Mouse (Mus musculus): ENCODE data around the gene Nwd1.
"Not testable (repeated sequence)": the region's sequence is repeated elsewhere in the genome, so short reads cannot be mapped to it uniquely, and the experiment has no call there.

Nwd1 gene

DNA sequence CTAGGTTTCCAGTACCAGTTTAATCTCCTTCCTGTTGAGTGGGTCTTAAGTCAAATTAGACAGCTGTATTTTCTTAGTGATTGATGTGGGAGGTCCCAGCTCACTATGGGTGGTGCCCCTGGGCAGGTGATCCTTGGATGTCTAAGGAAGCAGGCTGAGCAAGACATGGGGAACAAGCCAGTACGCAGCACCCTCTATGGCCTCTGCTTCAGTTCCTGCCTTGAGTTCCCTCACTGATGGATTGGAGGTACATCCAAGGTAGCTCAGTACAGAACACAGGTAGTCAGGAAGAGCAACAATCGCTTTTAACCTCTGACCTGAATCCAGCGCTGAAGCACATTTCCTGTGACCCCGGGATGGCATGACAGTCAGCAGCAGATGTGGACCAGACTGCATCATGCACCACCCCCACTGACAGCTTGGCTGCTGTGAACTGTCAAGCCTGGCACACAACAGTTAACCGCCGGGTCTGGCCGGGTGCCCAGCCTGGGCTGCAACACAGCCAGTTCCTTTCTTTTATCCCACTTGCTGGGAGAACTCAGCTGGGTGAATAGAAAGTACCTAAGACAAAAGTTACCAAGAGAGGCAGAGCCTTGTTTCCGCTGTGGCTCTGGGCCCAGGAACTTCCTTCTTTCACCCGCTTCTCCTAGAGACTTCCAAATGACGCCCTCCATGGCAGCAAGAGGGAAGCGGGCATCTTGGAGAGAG, at the start of gene Nwd1:
Nwd1 (plus strand) TSS at position 652 of the 708 bp plus-strand sequence.
- ATAC-seq (ENCODE audit: insufficient number of reproducible peaks, low FRiP score, low TSS enrichment), result 0 out of 2 replicates have a peak, but pooled peaks have one; percentile 52

DNA sequence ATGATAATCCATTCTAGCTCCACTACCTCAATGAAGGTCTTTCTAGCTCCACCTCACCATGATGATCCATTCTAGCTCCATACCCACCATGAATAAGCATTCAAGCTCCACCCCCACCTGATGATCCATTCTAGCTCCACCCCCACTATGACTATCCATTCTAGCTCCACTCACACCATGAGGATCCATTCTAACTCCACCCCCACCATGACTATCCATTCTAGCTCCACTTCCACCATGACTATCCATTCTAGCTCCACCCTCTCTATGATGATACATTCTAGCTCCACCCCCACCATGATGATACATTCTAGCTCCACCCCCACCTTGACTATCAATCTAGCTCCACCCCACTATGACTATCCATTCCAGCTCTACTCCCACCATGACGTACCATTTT, 3.6 kb upstream of the Nwd1 start:
- peak; percentile 70 for ATAC-seq (ENCODE audit: insufficient number of reproducible peaks, low FRiP score, low TSS enrichment)

DNA sequence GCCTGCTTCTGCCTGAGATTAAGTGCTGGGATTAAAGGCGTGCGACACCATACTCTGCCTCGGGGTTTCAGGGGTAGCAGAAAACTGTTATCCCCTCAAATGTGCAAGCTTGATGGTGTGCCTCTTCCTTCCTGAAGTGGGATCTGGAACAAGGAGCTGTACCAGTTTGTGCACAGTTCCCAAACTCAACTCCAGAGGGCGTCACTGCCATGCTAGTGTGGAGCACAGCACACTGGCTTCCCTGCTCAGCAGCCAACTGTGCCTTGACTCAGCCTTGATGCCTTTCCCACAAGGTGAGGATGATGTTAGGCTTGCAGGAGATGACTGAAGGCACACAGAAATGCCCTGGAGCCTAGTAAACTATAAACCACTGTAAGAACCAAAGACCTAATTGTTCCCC, 1.9 kb upstream of the Nwd1 start:
- no peak for ATAC-seq (ENCODE audit: insufficient number of reproducible peaks, low FRiP score, low TSS enrichment)

DNA sequence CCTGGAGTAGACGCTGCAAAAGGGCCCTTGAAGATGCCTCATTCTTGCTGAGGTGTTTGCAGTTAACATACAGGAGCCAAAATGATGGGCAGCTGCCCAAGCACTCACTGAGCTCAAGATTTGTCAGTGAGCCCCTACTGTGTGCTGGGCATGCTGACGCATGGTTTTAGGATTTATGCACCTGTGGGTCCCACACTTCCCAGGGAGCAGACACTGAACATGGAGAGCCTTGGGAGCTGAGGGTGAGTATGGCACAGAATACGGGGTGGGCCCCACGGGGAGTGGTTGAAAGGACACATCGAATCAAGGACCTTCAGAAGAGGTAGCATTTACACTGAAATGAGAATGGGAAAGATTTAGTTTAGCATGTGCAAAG, 245 bp downstream of the Nwd1 start:
- ATAC-seq (ENCODE audit: insufficient number of reproducible peaks, low FRiP score, low TSS enrichment), result no peak

DNA sequence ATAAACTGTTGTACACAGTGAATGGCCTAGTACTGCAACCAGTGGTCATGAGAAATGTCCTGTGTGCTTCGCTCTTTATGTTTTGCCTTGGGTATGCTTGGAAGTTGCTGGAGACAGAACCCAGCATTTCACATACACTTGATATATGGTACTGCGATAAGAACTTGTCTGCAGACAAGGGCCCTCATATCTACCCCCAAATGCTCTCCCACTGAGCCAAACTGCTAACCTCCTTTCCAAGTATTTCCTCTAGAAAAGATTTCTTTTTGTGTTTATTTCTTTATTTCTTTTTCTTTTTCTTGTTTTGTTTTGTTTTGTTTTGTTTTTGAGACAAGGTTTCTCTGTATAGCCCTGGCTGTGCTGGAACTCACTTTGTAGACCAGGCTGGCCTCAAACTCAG, 4.2 kb downstream of the Nwd1 start:
- no peak for ATAC-seq (ENCODE audit: insufficient number of reproducible peaks, low FRiP score, low TSS enrichment)

DNA sequence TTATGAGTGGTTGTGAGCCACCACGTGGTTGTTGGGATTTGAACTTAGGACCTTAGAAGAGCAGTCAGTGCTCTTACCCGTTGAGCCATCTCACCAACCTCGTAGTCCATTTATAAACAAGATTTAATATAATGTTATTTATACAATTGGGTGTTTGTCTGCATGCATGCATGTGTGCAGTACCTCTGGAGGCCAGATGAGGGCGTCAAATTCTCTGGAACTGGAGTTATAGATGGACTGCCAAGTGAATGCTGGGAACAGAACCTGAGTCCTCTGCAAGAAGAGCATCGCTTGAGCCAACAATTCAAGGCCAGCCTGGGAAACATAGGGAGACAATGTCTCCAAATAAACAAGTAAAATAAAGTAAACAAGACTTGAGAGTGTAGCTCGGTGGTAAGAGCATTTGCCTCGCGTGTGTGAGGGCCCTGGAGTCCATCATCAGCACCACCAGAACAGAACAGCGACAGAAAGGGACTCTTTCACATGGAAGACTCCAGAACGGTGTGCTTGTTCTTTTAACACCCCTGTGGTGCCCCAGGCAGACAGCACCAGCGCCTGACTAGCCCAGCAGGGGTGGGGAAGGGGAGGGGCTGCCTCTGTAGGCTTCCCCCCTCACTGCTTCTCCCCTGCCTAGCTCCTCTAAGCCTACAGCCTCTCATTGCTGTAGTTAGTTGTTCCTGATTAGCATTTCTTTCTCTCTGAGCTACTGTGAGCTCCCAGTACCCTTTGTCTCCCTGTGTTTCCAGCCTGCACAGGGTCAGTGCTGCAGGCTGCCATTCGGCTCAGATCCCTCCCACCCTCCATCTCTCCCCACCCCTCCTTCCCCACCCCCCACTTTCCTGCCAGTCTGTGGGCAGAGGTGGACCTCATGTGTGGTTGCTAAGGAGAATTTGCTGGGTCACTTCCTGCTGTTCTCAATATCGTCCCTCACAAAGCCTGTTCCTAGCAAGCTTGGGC, 8.3 kb downstream of the Nwd1 start:
- no peak for ATAC-seq (ENCODE audit: insufficient number of reproducible peaks, low FRiP score, low TSS enrichment)

DNA sequence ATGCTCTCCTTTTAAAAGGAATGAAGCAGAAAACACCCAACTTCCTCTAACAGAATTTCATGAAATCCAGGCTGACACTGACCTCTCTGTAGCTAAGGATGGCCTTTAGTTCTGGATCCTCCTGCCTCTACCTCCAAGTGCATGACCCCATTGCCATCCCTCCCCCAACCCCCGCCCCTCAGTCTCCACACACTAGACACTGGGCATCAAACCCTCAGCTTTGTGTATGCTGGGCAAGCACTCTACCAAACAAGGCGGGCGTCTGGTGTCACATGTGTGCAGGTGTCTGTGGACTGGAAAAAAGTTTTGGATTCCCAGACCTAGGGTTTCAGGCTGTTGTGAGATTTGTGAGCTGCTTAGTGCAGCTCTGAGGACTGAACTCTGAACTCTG, 9.0 kb downstream of the Nwd1 start:
- no peak for ATAC-seq (ENCODE audit: insufficient number of reproducible peaks, low FRiP score, low TSS enrichment)

DNA sequence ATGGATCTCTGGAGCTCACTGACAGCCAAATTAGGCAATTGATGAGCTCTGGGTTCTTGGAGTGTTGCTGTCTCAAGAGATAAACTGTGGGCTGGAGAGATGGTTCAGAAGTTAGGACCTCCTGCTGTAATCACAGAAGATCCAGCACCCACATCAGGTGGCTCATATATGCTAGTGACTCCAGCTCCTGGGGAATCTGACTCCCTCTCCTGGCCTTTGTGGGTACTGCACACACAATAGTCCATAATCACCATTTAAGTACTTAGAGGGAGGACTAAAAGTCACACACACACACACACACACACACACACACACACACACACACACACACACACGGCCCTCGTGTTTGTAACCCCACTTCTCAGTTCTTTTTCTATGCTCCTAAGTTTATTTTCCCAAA, 13.5 kb downstream of the Nwd1 start:
- no peak for ATAC-seq (ENCODE audit: insufficient number of reproducible peaks, low FRiP score, low TSS enrichment)

DNA sequence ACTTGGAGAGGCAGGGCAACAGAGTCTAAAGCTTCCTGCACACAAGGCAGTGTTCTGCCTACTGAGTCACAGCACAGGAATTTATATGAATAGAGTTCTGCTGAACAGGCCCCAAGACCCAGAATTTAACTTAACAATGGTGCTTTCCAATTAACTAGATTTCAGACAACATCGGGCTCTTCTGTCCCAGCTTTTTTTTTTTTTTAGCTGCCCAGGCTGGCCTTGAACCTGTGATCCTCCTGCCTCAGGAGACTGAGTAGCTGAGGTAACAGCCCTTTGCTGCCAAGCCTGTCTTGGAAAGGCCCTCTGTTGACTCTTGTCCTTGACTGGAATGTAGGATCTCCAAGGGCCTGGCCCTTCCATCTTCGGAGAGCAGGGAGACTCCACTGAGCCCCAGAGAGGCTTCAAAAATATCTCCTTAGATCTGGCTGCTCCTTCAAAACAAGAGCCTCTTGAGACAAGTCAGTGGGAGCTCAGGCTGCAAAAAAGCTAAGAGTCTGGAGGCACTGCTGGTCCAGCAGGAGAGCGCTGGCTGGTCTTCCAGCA, 17.7 kb downstream of the Nwd1 start:
- no peak for ATAC-seq (ENCODE audit: insufficient number of reproducible peaks, low FRiP score, low TSS enrichment)

DNA sequence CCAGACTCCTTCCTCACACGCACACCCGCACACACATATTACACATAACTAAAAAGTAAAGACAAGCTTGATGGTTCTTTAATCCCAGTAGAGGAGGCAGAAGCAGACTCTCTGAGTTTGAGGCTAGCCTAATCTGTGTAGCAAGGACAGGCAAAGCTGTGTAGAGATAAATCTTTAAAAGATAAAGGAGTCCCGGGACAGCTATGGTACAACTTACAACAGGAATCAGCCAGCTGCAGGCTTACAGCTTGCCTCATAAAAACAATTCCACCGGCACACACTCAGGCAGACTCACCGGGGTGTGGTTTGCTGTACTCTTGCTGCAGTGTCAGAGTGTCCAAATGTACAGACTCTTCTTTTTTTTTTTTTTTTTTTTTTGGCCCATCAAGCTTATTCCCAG, 18.2 kb downstream of the Nwd1 start:
- no peak for ATAC-seq (ENCODE audit: insufficient number of reproducible peaks, low FRiP score, low TSS enrichment)

DNA sequence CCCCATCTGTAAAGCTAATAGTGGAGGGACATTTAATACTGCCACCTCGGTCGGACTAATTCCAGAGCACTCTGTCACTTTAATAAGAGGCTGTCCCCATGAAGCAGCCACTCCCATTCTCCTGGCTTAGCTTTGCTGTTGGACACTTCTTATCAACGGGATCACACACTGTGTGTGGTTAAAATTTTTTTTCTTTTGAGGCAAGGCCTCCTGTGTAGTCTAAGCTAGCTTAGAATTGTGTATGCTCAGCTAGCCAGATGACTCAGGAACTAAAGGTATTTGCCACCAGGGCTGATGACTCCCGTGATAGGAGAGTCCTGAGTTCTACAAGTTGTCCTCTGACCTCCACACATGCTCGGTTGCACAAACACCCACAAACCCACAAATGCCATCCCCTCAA, 18.9 kb downstream of the Nwd1 start:
- ATAC-seq (ENCODE audit: insufficient number of reproducible peaks, low FRiP score, low TSS enrichment), result no peak

DNA sequence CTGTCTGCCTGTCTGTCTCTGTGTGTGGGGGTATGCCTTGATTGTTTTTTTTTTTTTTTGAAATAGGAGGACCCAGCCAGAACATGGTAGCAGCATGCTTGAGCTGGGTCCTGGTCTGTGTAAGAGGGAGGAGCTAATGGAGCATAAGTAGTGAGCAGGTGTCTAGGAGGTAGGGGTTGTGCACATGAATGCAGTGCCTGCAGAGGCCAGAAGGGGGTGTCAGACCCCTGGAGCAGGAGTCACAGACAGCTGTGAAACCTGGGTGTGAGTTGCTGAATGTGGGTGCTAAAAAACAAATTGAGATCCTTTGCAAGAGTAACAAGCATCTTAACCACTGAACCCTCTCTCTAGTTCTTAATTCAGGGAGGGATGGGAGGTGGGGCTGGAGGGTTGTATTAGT, 22.4 kb downstream of the Nwd1 start:
- no peak for ATAC-seq (ENCODE audit: insufficient number of reproducible peaks, low FRiP score, low TSS enrichment)

DNA sequence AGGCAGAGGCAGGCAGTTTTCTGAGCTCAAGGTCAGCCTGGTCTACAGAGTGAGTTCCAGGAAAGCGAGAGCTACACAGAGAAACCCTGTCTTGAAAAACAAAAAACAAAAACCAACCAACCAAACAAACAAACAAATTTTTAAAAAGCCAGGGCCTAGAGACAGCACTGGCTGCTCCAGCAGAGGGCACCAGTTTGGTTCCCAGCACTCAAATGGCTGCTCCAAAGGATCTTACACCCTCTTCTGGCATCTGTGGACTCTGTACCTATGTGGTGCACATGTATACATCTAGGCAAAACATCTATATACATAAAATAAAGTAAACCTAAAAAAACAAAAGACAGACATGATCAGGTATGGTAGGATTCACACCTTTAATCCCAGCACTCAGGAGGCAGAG, 26.3 kb downstream of the Nwd1 start:
- ATAC-seq (ENCODE audit: insufficient number of reproducible peaks, low FRiP score, low TSS enrichment), result no peak

DNA sequence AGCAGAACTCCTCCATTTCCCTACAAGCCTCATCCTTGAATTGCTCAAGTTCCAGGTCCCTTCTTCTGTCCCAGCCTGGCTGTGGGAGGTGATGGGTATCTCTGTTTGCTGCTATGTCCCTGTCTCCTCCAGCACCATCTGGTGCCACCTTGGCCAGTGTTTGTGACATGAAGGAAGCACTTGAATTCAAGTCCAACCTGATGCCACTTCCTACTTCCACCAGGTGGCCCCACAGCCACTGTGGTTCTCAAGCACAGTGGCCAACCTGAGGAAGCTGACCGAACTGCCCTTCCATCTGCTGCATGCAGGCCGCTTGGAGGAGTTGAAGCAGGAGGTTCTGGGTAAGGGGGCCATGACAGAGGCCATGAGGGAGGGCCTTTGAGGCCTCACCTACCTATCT, 27.7 kb downstream of the Nwd1 start:
- no peak for ATAC-seq (ENCODE audit: insufficient number of reproducible peaks, low FRiP score, low TSS enrichment)

DNA sequence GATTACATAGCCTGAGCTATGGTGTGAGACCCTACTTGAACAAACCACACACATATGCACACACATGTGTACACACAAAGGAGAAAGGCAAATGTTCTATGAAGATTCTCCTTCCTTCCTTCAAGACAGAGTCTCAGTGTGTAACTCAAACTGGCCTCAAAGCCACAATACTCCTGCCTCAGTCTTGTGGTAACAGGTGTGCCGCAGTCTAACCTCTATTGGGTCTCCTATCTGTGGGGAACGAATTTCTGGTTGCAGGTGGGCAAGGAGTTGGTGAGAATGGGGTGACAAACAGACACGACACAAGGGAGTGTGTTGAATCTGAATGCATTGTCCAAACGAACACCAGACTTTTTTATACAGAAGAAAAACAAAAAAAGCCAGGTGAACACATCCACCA, 29.9 kb downstream of the Nwd1 start:
- ATAC-seq (ENCODE audit: insufficient number of reproducible peaks, low FRiP score, low TSS enrichment), result no peak

DNA sequence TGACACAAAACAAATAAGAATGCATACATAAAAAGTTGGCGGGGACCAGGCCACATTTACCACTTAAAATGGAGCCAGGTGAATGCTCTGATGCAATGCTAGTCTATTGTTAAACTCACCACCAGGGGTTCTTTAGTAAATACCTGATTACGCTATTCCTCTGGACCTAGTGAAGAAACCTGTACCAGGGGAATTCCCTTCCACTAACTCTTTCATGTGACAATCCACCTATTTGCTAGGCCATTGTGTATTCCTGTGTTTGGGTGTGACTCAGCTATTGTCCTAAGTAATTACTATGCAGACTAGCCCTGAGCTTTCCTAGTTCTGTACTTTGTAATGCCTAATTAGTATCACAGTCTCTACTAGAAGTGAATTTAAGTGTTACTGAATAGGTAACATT, 30.3 kb downstream of the Nwd1 start:
- ATAC-seq (ENCODE audit: insufficient number of reproducible peaks, low FRiP score, low TSS enrichment), result not testable (repeated sequence)

DNA sequence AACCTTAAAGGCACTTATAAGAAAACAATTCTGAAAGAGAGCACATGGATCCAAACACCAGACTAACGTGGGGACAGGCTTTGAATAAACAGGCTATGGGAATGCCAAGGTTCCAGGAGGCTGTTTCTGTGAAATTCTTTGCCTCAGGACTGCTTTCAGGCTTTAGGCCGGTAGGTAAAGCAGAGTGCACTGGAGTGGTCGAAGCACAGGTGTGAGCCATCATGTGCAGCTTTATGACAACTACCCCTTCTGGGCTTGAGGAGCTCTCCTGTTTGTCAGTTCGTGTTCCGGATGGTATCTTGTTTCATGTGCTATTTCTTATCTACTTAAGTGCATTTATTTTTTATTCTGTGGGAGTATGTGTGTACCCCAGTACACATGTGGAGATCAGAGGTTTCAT, 30.8 kb downstream of the Nwd1 start:
- no peak for ATAC-seq (ENCODE audit: insufficient number of reproducible peaks, low FRiP score, low TSS enrichment)

DNA sequence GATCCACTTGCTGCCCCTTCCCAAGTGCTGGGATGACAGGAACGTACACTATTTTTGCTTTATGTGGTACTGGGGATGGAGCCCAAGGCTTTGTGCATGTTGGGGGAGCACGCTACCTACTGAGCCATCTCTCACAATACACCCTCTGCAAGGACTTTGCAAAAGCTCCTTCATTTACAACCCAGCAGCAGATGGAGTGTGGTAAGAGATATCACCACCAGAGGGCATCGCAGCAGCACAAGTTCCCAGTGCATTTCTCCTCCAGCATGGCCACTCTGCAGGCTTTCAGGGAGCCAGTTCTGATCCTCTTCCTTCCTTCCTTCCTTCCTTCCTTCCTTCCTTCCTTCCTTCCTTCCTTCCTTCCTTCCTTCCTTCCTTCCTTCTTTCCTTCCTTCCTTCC, 33.6 kb downstream of the Nwd1 start:
- peak; percentile 64; the same call in 1 of the 2 replicates for ATAC-seq (ENCODE audit: insufficient number of reproducible peaks, low FRiP score, low TSS enrichment)

DNA sequence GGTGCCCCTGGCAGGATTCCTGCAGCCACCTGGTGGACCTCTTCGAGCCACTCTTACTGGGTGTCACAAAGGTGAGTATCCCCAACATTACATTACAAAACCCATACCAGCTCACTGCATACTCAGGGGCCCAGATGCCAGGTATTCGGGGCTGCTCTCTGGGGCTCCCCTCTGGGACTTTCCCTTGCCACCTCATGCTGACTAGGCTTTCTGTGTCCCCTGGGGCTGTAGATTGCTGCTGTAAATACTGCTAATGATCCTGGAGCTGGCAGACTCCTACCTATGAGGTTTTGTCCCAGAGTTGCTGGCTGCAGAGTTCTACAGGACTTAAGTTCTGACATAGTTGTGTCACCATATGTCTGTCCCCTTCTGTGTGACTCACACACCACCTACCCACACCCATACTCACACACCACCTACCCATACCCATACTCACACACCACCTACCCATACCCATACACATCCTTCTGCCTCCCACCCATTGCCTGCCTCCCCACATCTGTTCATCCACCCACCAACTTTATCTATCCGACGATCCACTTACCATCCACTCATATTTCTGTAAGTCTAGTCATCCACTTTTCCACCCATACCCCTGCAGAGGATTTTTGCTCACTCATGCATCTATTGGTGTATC, 35.7 kb downstream of the Nwd1 start:
- ATAC-seq (ENCODE audit: insufficient number of reproducible peaks, low FRiP score, low TSS enrichment), result no peak

DNA sequence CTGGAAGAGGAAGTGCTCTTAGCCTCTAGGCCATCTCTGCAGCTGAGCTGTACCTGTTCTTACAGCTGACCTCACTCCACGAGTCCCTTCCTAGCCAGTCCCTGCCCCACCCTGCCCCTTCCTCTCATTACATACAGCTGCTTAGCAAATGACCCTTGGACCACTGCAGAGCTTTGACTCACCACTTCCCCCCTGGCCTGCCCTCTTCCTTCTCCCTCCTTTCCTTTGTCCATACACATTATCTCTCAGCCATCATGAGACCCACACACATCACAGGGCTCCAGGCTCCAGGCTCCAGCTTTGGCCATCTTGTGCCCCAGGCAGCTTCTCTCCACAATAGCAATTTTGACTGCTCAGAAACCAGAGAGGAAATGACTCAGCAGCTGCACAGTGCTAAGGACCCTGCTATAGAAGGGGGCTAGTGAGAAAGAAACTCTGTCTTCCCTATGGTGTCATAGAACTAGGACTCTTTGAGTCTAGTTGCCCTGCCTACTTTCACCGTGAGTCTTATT, 36.6 kb downstream of the Nwd1 start:
- no peak for ATAC-seq (ENCODE audit: insufficient number of reproducible peaks, low FRiP score, low TSS enrichment)

All from cerebellum, adult (tissue).